Mouse (Mus musculus) lung, postnatal 0 days (tissue): Measurements from ENCODE around the gene Etv6.

Experiments used
- CTCF ChIP-seq: IDR thresholded peaks from 2 replicates; pipeline ENCODE4 v1.5.1; 2016; ENCODE audit warnings: antibody characterized with exemption, mild to moderate bottlenecking
- EP300 ChIP-seq: IDR thresholded peaks from 2 replicates; pipeline ENCODE4 v1.6.1; 2016; ENCODE audit warnings: antibody characterized with exemption, mild to moderate bottlenecking, control low read depth

- TF ChIP-seq CTCF, result no peak
- no peak for TF ChIP-seq EP300
Measured at GRCm38 (mm10) chr6:134243119-134243518, 207.6 kb downstream of the Etv6 start.
